Mouse (Mus musculus) embryonic fibroblast, embryonic 13.5 days (primary cell): ENCODE results near the gene Olfr463.

Source experiments
- CTCF ChIP-seq: IDR thresholded peaks from 2 replicates; pipeline ENCODE4 v1.5.1; 2011; ENCODE audit warnings: mild to moderate bottlenecking, control low read depth, low read length, moderate library complexity, borderline replicate concordance; ENCODE audit not compliant: insufficient read depth
- POLR2A ChIP-seq: IDR thresholded peaks from 2 replicates; pipeline ENCODE4 v1.6.1; 2011; ENCODE audit warnings: low read depth, mild to moderate bottlenecking, control low read depth, low read length, moderate library complexity

GRCm38 (mm10) chr11:87870096-87870495 is 27.1 kb downstream of the Olfr463 start:
- TF ChIP-seq CTCF (no peak), POLR2A (no peak)
